Mouse (Mus musculus) adrenal gland (tissue): ENCODE results near the gene Ppp1cc.

Source experiments
- intact Hi-C: fragments of 180-260 bp; cut with DNase I; formaldehyde crosslinking; loops from one replicate; pipeline ENCODE4 v1.15.1; 2025
- long read RNA-seq, 2 experiments: library from polyadenylated mRNA; unstranded; transcript quantifications; one replicate each; pipeline ENCODE4 v2.0.0; 2020; ENCODE audit warnings: borderline replicate concordance in 1 of 2; ENCODE audit not compliant: insufficient replicate concordance in 1 of 2

Ppp1cc gene
- long read RNA-seq, experiment 1, transcript Ppp1cc-201 (8 exons, 1,442 nt) = minor isoform, 21 of 107 reads
- long read RNA-seq, experiment 1, transcript Ppp1cc-202 (7 exons, 2,384 nt) = major isoform, 68 of 107 reads
- long read RNA-seq, experiment 1, transcript Ppp1cc-203 (6 exons, 2,492 nt) = minor isoform, 5 of 107 reads
- long read RNA-seq, experiment 1, partial matches to known transcripts = 10 of 107 reads
- long read RNA-seq, experiment 1, other reads (novel, unspliced or antisense) = 3 of 107 reads
- long read RNA-seq, experiment 2, transcript Ppp1cc-202 (7 exons, 2,384 nt) = major isoform, 87 of 136 reads
- long read RNA-seq, experiment 2, transcript Ppp1cc-201 (8 exons, 1,442 nt) = minor isoform, 27 of 136 reads
- long read RNA-seq, experiment 2, partial matches to known transcripts = 8 of 136 reads
- long read RNA-seq, experiment 2, other reads (novel, unspliced or antisense) = 10 of 136 reads

- intact Hi-C loops = no loop called here
Observed at GRCm38 (mm10) chr5:122157827-122158381, at the start of gene Ppp1cc. Ppp1cc (plus strand) TSS chr5:122158278.

- intact Hi-C loops = no loop called here
Observed at GRCm38 (mm10) chr5:122109325-122110060, 48.6 kb upstream of the Ppp1cc start.

GRCm38 (mm10) chr5:122110625-122111024 lies 47.5 kb upstream of the Ppp1cc start:
- intact Hi-C loops = no loop called here

GRCm38 (mm10) chr5:122111091-122111932 lies 46.8 kb upstream of the Ppp1cc start:
- intact Hi-C loops = no loop called here

GRCm38 (mm10) chr5:122111933-122112248 lies 46.2 kb upstream of the Ppp1cc start:
- intact Hi-C loops = no loop called here

GRCm38 (mm10) chr5:122113450-122113849 lies 44.6 kb upstream of the Ppp1cc start:
- intact Hi-C loops = no loop called here

GRCm38 (mm10) chr5:122114176-122114575 lies 43.9 kb upstream of the Ppp1cc start:
- intact Hi-C loops = no loop called here

- intact Hi-C loops = loop anchor here (5.0 kb wide), 1 partner anchor 227 kb away; no protein-coding TSS in a partner anchor
Observed at GRCm38 (mm10) chr5:122115266-122115763, 42.8 kb upstream of the Ppp1cc start.

GRCm38 (mm10) chr5:122116243-122116642 lies 41.8 kb upstream of the Ppp1cc start:
- intact Hi-C loops = loop anchor here (5.0 kb wide), 1 partner anchor 226 kb away; no protein-coding TSS in a partner anchor

- intact Hi-C loops = no loop called here
Observed at GRCm38 (mm10) chr5:122125211-122125760, 32.8 kb upstream of the Ppp1cc start.

- intact Hi-C loops = loop anchor here (2.0 kb wide), 1 partner anchor 48 kb away; no protein-coding TSS in a partner anchor
Observed at GRCm38 (mm10) chr5:122129068-122129655, 28.9 kb upstream of the Ppp1cc start.

GRCm38 (mm10) chr5:122130341-122130998 lies 27.6 kb upstream of the Ppp1cc start:
- intact Hi-C loops = loop anchor here (2.0 to 10.0 kb wide), 2 partner anchors 134 to 264 kb away; partner anchors contain the start of genes Arpc3 and Tctn1

- intact Hi-C loops = loop anchor here (2.0 to 10.0 kb wide), 2 partner anchors 133 to 263 kb away; partner anchors contain the start of genes Arpc3 and Tctn1
Observed at GRCm38 (mm10) chr5:122131076-122132051, 26.7 kb upstream of the Ppp1cc start.

- intact Hi-C loops = loop anchor here (10.0 kb wide), 1 partner anchor 262 kb away; the partner anchor contains the start of gene Arpc3
Observed at GRCm38 (mm10) chr5:122132167-122133049, 25.7 kb upstream of the Ppp1cc start.

- intact Hi-C loops = loop anchor here (10.0 kb wide), 1 partner anchor 262 kb away; the partner anchor contains the start of gene Arpc3
Observed at GRCm38 (mm10) chr5:122133050-122133389, 25.1 kb upstream of the Ppp1cc start.

GRCm38 (mm10) chr5:122134395-122135289 lies 23.4 kb upstream of the Ppp1cc start:
- intact Hi-C loops = loop anchor here (10.0 kb wide), 1 partner anchor 260 kb away; the partner anchor contains the start of gene Arpc3
